Comparison of ENCODE assay signal across 21 mouse cellular contexts in the genomic region with DNA sequence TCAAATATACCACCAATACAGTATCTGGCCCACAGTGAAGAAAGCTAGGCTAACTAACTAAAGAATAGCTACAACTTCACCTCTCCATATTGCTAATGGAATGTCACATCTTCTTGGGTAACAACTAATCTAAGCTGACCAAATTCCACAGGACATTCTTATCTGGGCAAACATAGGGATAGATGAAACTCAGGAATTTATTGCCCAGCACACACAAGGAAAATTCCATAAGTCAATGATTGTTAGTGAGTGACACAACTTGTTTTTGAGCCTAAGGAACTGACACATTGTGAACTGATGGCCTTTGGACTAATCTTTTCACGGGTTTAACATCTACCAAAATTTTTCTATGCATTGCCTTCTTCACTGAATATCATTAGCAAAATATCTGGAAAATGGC. TPM values are rescaled to one million over a fixed set of nuclear protein-coding genes. Genes with fewer than 3 reads are reported as not detected.
"Had no signal": no experiment of that assay in that cellular context is flagged by ENCODE, and none has a peak within 500 bp of the region (broad histone marks: within the 10 kb centered on the region; RNA-seq: fewer than 3 reads in every experiment).

No protein-coding gene starts in this region.

- H3K36me3 ChIP-seq: lung, embryonic 15.5 days; midbrain, embryonic 13.5 days; midbrain, embryonic 15.5 days; neural tube, embryonic 12.5 days; stomach, embryonic 15.5 days had no signal

- H3K4me2 ChIP-seq: lung, embryonic 15.5 days; midbrain, embryonic 11.5 days; midbrain, embryonic 13.5 days; midbrain, embryonic 15.5 days; neural tube, embryonic 12.5 days; stomach, embryonic 15.5 days had no signal

- DNase-seq: lung, adult 2 months; lung, postnatal 14 days; lung, postnatal 36 days; right cerebral cortex, adult 18-20 months; right cerebral cortex, postnatal 25 days; right cerebral cortex, postnatal 4 days; spleen, adult 18-20 months; thymus, adult 2 months; thymus, postnatal 25 days; thymus, postnatal 4 days had no signal

- H3K9me3 ChIP-seq: lung, embryonic 15.5 days; megakaryocyte, embryonic 14.5 days; midbrain, embryonic 13.5 days; midbrain, embryonic 15.5 days; neural tube, embryonic 12.5 days; stomach, embryonic 15.5 days had no signal

- H3K27ac ChIP-seq: liver, embryonic 14.5 days; lung, embryonic 15.5 days; macrophage; midbrain, embryonic 13.5 days; midbrain, embryonic 15.5 days; neural tube, embryonic 12.5 days; stomach, embryonic 15.5 days; stomach, postnatal 0 days had no signal

- ATAC-seq: lung, postnatal 0 days; midbrain, embryonic 13.5 days; midbrain, embryonic 15.5 days had no signal

- H3K27me3 ChIP-seq: lung, embryonic 15.5 days; megakaryocyte, embryonic 14.5 days; midbrain, embryonic 13.5 days; midbrain, embryonic 15.5 days; neural tube, embryonic 12.5 days; stomach, embryonic 15.5 days had no signal

- H3K4me3 ChIP-seq: lung, embryonic 15.5 days; megakaryocyte, embryonic 14.5 days; midbrain, embryonic 13.5 days; midbrain, embryonic 15.5 days; neural tube, embryonic 12.5 days; stomach, embryonic 15.5 days had no signal

- H3K9ac ChIP-seq: liver, embryonic 14.5 days; lung, embryonic 15.5 days; midbrain, embryonic 13.5 days; midbrain, embryonic 15.5 days; neural tube, embryonic 12.5 days; stomach, embryonic 15.5 days had no signal

- H3K4me1 ChIP-seq: lung, embryonic 15.5 days; megakaryocyte, embryonic 14.5 days; midbrain, embryonic 13.5 days; midbrain, embryonic 15.5 days; neural tube, embryonic 12.5 days; stomach, embryonic 15.5 days had no signal

RNA-seq across cellular contexts. Expression of a gene that starts 52.6 kb away (rescaled TPM):
- polyA plus RNA-seq: macrophage had no signal
